Mouse (Mus musculus) kidney, adult 2 months (tissue): ENCODE measurements around the gene Cysrt1.

Experiments
- CTCF ChIP-seq: fragments of 200-500 bp; conservative IDR thresholded peaks from 2 replicates; pipeline ENCODE4 v1.5.1; 2011; ENCODE audit warnings: low read depth, mild to moderate bottlenecking, control low read depth, low read length, moderate library complexity, mixed read lengths; ENCODE audit not compliant: insufficient read depth, insufficient read length
- POLR2A ChIP-seq: fragments of 200-500 bp; IDR thresholded peaks from one replicate; pipeline ENCODE4 v1.6.1; 2011; ENCODE audit warnings: low read depth, low read length, control low read depth

- TF ChIP-seq CTCF (no peak), POLR2A (no peak)
Observed at GRCm38 (mm10) chr2:25288734-25289345, 46.6 kb upstream of the Cysrt1 start.
